Mouse (Mus musculus): ENCODE measurements around the gene Asap2.

DNA sequence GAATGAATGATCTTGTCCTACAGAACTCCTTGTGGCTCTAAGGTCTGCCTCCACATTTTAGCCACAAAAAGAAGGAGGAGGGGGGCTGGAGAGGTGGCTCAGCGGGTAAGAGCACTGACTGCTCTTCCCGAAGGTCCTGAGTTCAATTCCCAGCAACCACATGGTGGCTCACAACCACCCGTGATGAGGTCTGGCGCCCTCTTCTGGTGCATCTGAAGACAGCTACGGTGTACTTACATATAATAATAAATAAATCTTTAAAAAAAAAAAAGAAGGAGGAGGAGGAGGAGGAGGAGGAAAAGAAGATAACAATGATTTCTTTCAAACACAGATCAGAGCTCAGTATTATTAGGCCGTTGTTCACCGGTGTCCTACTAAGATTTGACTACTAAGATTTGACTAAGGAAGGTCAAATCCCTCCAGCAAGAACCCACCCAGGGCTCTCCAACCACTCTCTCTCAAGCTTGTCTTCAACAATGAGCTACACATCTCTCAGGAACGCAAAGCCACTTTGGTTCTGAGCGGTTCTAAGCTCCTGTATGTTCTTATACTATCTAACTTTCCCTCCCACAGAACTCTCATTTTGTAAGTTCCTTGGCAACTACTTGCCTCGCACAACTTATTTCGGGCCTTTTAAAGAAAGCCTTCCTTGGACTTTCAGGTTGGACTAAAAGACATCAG, 294.6 kb downstream of the Asap2 start, which contains the start of gene Cpsf3:
- TF ChIP-seq POLR2A (IDR thresholded peaks at IDR 0.05; ENCODE audit: control insufficient read depth, low read depth, low read length) (no peak), CTCF (IDR thresholded peaks at IDR 0.05; ENCODE audit: control insufficient read depth, insufficient read depth, insufficient replicate concordance, low read depth, low read length) (no peak)
